Mouse (Mus musculus) bone marrow, adult 2 months (tissue): ENCODE data around the gene Ybx1.

ENCODE experiments used
- CTCF ChIP-seq: fragments of 200-500 bp; IDR thresholded peaks from 2 replicates; pipeline ENCODE4 v1.5.1; 2011; ENCODE audit warnings: low read length, control low read depth; ENCODE audit not compliant: control insufficient read depth, insufficient read depth
- POLR2A ChIP-seq: fragments of 200-500 bp; IDR thresholded peaks from 2 replicates; pipeline ENCODE4 v1.6.1; 2011; ENCODE audit warnings: low read depth, mild to moderate bottlenecking, control low read depth, low read length, borderline replicate concordance; ENCODE audit not compliant: control insufficient read depth

- TF ChIP-seq POLR2A (no peak), CTCF (no peak)
These were observed 7.4 kb upstream of the Ybx1 start for GRCm38 (mm10) chr4:119301777-119302176.
